Mouse (Mus musculus) liver, adult 2 months (tissue): ENCODE results near the gene Ube2cbp.

Experiments used
- CTCF ChIP-seq: fragments of 200-500 bp; IDR thresholded peaks from 2 replicates; pipeline ENCODE4 v1.5.1; 2011; ENCODE audit warnings: low read depth, low read length, control low read depth
- POLR2A ChIP-seq: fragments of 200-500 bp; IDR thresholded peaks from 2 replicates; pipeline ENCODE4 v1.6.1; 2011; ENCODE audit warnings: low read length, control low read depth; ENCODE audit not compliant: insufficient read depth; ENCODE audit errors: extremely low read depth

- TF ChIP-seq CTCF, result no peak
- TF ChIP-seq POLR2A, result no peak
Observed at GRCm38 (mm10) chr9:86281147-86281467, 183.6 kb downstream of the Ube2cbp start.
